Mouse (Mus musculus): Measurements from ENCODE around the gene Tmem184b. TPM values are rescaled to one million over a fixed set of nuclear protein-coding genes. Genes with fewer than 3 reads are reported as not detected.

The Tmem184b gene
- polyA plus RNA-seq, 1 experiment from 2014 or later: 52.7 TPM

DNA sequence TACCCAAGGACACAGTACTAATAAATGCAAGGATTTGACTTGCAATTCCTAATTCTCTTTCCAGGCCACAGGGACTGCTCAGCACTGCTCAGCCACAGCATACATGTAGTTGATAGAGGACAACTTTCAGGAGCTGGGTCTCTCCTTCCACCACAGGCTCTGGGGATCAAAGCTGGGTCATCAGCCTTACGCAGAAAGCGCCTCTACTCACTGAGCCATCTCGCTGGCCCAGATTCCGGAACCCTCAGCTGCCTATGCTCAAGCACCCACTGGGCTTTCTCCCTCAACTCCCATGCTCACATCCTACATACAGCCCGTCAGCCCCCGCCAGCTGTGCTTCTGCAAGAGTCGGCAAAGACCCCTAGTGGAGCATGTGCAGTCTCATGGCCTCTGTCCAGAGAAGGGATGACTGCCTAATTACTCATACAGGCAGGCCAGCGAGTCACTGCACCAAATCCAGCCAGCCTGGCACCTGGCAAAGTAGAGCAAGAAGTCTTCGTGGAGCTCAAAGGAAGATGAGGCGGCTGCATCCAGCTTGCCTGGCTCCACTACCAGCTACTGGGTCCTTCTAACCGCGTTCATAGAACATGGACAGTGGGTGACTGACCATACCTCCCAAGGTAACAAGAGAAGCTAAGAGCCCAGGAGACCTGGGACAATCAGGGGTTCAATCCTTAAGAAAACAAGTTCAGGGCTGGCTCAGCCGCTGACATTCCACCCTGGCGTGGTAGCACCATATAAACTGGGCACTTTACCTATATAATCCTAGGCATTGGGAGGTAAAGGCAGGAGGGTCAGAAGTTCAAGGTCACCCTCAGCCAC, 3.9 kb downstream of the Tmem184b start:
- Histone ChIP-seq H3K4me1 (ENCODE audit: control insufficient read depth, insufficient read depth, low read length) (peaks cover 51% of the 10 kb centered on the region), H3K36me3 (ENCODE audit: control insufficient read depth, insufficient read depth, low read length) (no peaks in the 10 kb centered on the region), H3K27me3 (ENCODE audit: control insufficient read depth, insufficient read depth, low read length) (no peaks in the 10 kb centered on the region), H3K9ac (ENCODE audit: low read length) (no peak overlapping the region), H3K4me3 (replicated peaks; ENCODE audit: low read length) (no peak overlapping the region), H3K27ac (ENCODE audit: low read length) (no peak overlapping the region; the same call in 1 of the 2 replicates), H3K9me3 (replicated peaks; ENCODE audit: control insufficient read depth, low read length) (no peaks in the 10 kb centered on the region), H3K4me2 (ENCODE audit: low read depth, low read length) (no peak overlapping the region)
- WGBS: 68% methylated on average over 14 of the region's 14 CpGs
- no peak for ATAC-seq (ENCODE audit: insufficient read depth, low FRiP score)

DNA sequence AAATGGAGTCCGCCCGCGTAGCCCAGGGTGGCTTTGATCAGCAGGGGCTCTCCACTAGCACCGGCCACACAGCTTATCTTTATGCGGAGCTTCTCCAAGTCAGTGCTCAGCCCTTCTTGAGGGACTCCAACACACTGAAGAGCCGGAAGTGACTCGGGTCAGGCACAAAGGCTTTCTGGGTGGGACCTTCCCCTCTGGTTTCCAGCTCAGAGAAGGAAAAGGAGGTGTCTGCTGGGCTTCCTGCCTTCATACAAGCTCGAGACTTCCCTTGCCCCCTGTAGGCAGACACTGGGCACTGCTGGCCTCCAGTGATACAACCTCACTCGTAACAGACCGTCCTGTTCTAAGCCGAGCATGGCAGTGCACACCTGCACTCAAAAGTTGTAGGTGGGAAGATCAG, 6.6 kb downstream of the Tmem184b start:
- Histone ChIP-seq H3K9me3 (replicated peaks; ENCODE audit: control insufficient read depth, low read length) (no peaks in the 10 kb centered on the region), H3K27ac (ENCODE audit: low read length) (no peak overlapping the region), H3K9ac (ENCODE audit: low read length) (no peak overlapping the region), H3K4me1 (ENCODE audit: control insufficient read depth, insufficient read depth, low read length) (peaks cover 62% of the 10 kb centered on the region), H3K27me3 (ENCODE audit: control insufficient read depth, insufficient read depth, low read length) (no peaks in the 10 kb centered on the region), H3K36me3 (ENCODE audit: control insufficient read depth, insufficient read depth, low read length) (no peaks in the 10 kb centered on the region), H3K4me3 (replicated peaks; ENCODE audit: low read length) (no peak overlapping the region), H3K4me2 (ENCODE audit: low read depth, low read length) (no peak overlapping the region; the same call in 1 of the 2 replicates)
- ATAC-seq (ENCODE audit: insufficient read depth, low FRiP score): no peak
- 77% methylated on average over 11 of the region's 11 CpGs for WGBS

DNA sequence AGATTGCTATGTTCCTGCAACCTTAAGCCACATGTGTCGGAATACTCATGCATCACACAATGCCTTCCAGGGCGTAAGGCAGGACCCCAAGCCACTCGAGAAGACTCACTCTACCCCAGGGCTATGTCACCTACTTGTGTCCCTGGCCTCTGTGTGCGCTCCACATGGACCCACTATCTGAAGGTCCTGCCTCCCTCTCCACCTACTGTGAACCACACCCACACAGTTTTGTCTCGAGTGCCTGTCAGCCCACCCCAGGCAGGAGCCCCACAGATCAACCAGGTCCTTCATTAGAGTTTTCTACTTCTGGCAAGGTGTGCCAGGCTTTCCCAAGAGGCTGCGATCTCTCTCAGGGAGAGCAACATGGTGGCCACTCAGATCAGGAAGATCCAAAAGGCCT, 8.1 kb downstream of the Tmem184b start:
- no peaks in the 10 kb centered on the region for H3K36me3 ChIP-seq (ENCODE audit: control insufficient read depth, insufficient read depth, low read length)
- ATAC-seq (ENCODE audit: insufficient read depth, low FRiP score): no peak
- peaks cover 63% of the 10 kb centered on the region for H3K4me1 ChIP-seq (ENCODE audit: control insufficient read depth, insufficient read depth, low read length)
- H3K4me2 ChIP-seq (ENCODE audit: low read depth, low read length): no peak overlapping the region
- 68% methylated on average over 6 of the region's 6 CpGs for WGBS
- peak overlapping the region; percentile 24; the same call in 1 of the 2 replicates for H3K9ac ChIP-seq (ENCODE audit: low read length)
- H3K27ac ChIP-seq (ENCODE audit: low read length): no peak overlapping the region
- no peak overlapping the region for H3K4me3 ChIP-seq (replicated peaks; ENCODE audit: low read length)
- H3K27me3 ChIP-seq (ENCODE audit: control insufficient read depth, insufficient read depth, low read length): no peaks in the 10 kb centered on the region
- no peaks in the 10 kb centered on the region for H3K9me3 ChIP-seq (replicated peaks; ENCODE audit: control insufficient read depth, low read length)

DNA sequence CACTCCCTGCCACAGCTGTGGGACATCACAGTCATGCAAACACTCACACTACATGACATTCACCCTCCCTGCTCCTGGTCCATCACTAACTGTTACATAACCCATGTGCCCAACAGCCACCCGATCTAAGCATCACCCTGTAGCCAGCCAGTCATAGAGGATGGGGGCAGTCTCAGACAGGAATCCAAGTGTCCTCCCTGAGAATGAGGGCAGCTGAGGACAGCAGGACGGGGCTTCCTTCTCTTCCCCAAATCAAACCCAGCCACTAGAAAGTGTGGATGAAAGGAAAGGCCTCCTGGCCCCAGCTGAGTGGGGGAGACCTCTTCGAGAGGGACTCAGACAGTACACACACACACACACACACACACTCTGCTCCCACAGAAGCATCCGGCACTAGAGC, 8.5 kb downstream of the Tmem184b start:
- H3K4me3 ChIP-seq (replicated peaks; ENCODE audit: low read length): no peak overlapping the region
- no peaks in the 10 kb centered on the region for H3K27me3 ChIP-seq (ENCODE audit: control insufficient read depth, insufficient read depth, low read length)
- H3K9ac ChIP-seq (ENCODE audit: low read length): no peak overlapping the region; the same call in 1 of the 2 replicates
- H3K36me3 ChIP-seq (ENCODE audit: control insufficient read depth, insufficient read depth, low read length): no peaks in the 10 kb centered on the region
- H3K4me1 ChIP-seq (ENCODE audit: control insufficient read depth, insufficient read depth, low read length): peaks cover 61% of the 10 kb centered on the region
- no peak for ATAC-seq (ENCODE audit: insufficient read depth, low FRiP score)
- no peak overlapping the region for H3K27ac ChIP-seq (ENCODE audit: low read length)
- H3K9me3 ChIP-seq (replicated peaks; ENCODE audit: control insufficient read depth, low read length): no peaks in the 10 kb centered on the region
- 41% methylated on average over 4 of the region's 4 CpGs for WGBS
- no peak overlapping the region for H3K4me2 ChIP-seq (ENCODE audit: low read depth, low read length)

DNA sequence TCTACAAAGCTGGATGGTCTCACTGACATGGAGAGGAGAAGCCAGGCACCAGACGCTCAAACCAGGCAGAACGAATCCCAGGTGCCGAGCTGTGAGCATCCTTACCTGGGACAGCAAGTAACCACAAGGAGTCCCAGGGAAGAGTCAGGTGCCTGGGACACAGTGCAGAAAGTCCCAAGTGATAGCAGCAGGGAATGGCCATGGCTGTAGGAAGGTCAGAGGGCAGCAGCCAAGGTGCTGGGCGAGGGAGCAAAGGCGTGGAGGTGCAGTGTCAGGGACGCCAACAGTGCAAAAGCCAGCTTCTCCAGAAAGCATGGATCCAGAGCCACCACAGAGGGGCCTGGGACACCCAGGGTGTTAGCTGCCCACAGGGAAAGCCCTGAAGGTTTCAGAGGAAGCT, 10.3 kb downstream of the Tmem184b start:
- H3K27me3 ChIP-seq (ENCODE audit: control insufficient read depth, insufficient read depth, low read length): no peaks in the 10 kb centered on the region
- H3K36me3 ChIP-seq (ENCODE audit: control insufficient read depth, insufficient read depth, low read length): no peaks in the 10 kb centered on the region
- no peak overlapping the region for H3K4me3 ChIP-seq (replicated peaks; ENCODE audit: low read length)
- no peak for ATAC-seq (ENCODE audit: insufficient read depth, low FRiP score)
- no peak overlapping the region for H3K4me2 ChIP-seq (ENCODE audit: low read depth, low read length)
- peaks cover 65% of the 10 kb centered on the region for H3K4me1 ChIP-seq (ENCODE audit: control insufficient read depth, insufficient read depth, low read length)
- H3K9me3 ChIP-seq (replicated peaks; ENCODE audit: control insufficient read depth, low read length): no peaks in the 10 kb centered on the region
- 84% methylated on average over 6 of the region's 6 CpGs for WGBS
- no peak overlapping the region for H3K27ac ChIP-seq (ENCODE audit: low read length)
- no peak overlapping the region for H3K9ac ChIP-seq (ENCODE audit: low read length)

DNA sequence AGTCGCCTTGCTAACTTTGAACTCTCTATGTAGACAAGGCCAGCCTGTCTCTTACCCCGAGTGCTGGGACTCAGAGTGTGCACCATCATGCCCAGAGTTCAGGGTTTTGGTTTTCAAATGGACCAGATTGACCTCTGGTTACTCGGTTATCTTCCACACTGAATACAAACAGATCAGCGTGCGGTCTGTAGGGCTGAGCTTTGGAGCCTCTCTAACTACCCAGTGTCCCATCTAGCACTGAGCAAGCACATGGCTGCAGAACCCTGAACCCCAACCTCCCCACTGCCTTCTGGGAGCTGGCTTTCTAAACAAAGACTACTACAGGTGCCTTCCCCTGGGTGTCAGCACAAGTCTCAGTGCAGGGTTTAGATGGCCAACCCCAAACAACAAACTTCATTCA, 10.8 kb downstream of the Tmem184b start:
- Histone ChIP-seq H3K4me1 (ENCODE audit: control insufficient read depth, insufficient read depth, low read length) (peaks cover 69% of the 10 kb centered on the region), H3K4me2 (ENCODE audit: low read depth, low read length) (no peak overlapping the region), H3K9ac (ENCODE audit: low read length) (no peak overlapping the region), H3K9me3 (replicated peaks; ENCODE audit: control insufficient read depth, low read length) (no peaks in the 10 kb centered on the region), H3K27me3 (ENCODE audit: control insufficient read depth, insufficient read depth, low read length) (no peaks in the 10 kb centered on the region), H3K36me3 (ENCODE audit: control insufficient read depth, insufficient read depth, low read length) (no peaks in the 10 kb centered on the region), H3K27ac (ENCODE audit: low read length) (peak overlapping the region; percentile 29; the same call in 1 of the 2 replicates), H3K4me3 (replicated peaks; ENCODE audit: low read length) (no peak overlapping the region)
- 75% methylated on average over 5 of the region's 5 CpGs for WGBS
- ATAC-seq (ENCODE audit: insufficient read depth, low FRiP score): no peak

DNA sequence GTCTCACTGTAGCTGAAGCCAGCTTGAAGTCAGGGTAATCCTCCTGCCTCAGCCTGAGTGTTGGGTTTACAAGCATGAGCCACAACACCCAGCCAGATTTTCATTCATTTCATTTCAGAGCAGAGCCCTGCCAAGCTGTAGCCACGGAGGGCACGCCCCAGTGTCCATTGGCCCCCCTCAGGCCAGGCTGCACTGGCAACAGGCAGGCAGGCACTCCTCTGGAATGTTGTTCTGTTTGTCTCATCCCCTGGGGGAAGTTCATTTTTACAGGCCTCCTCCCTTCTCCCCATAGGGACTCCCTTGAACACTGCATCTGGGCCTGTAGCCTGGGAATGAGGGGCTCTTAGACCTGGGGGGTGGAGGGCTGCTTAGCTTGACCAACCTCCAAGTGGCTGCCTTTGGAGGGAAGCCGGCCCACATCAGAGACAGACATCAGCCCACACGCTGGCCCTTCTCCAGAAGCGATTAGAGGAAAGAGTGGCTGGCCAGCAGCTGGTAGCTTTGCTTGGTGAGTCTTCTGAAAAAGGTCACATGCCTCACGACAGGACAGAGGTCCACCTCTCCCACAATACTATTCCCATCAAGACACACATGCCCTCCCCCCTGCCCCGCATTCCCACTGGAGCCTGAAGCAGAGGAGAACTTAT, 11.8 kb downstream of the Tmem184b start:
- H3K4me1 ChIP-seq (ENCODE audit: control insufficient read depth, insufficient read depth, low read length): peaks cover 69% of the 10 kb centered on the region

DNA sequence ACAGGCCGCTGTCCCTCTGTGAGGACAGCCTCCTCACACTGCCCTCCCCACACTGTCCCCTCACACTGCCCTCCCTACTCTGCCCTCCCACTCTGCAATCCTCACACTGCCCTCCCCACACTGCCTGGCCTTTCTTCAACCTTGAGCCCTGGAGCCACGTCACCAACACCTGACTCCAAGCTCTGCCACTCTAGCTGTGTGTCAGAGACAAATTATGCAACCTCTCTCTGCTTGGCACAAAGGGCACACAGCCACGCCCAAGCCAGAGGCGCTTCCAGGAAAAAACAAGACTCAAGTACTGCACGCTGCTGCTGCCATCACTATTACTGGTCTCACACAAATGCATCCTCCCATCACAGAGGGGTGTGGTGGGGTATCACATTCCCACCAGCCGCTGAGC, 12.9 kb downstream of the Tmem184b start:
- ATAC-seq (ENCODE audit: insufficient read depth, low FRiP score): peak; percentile 27; the same call in 1 of the 2 replicates
- peaks cover 64% of the 10 kb centered on the region for H3K4me1 ChIP-seq (ENCODE audit: control insufficient read depth, insufficient read depth, low read length)
- H3K4me3 ChIP-seq (replicated peaks; ENCODE audit: low read length): no peak overlapping the region
- H3K9ac ChIP-seq (ENCODE audit: low read length): no peak overlapping the region
- H3K36me3 ChIP-seq (ENCODE audit: control insufficient read depth, insufficient read depth, low read length): no peaks in the 10 kb centered on the region
- 77% methylated on average over 6 of the region's 6 CpGs for WGBS
- no peak overlapping the region for H3K4me2 ChIP-seq (ENCODE audit: low read depth, low read length)
- H3K27ac ChIP-seq (ENCODE audit: low read length): no peak overlapping the region
- no peaks in the 10 kb centered on the region for H3K9me3 ChIP-seq (replicated peaks; ENCODE audit: control insufficient read depth, low read length)
- H3K27me3 ChIP-seq (ENCODE audit: control insufficient read depth, insufficient read depth, low read length): no peaks in the 10 kb centered on the region

More for the DNA sequence above, 11.8 kb downstream of the Tmem184b start:
- no peak overlapping the region for H3K4me2 ChIP-seq (ENCODE audit: low read depth, low read length)
- no peaks in the 10 kb centered on the region for H3K9me3 ChIP-seq (replicated peaks; ENCODE audit: control insufficient read depth, low read length)
- H3K36me3 ChIP-seq (ENCODE audit: control insufficient read depth, insufficient read depth, low read length): no peaks in the 10 kb centered on the region
- 24% methylated on average over 7 of the region's 7 CpGs for WGBS
- no peak overlapping the region for H3K9ac ChIP-seq (ENCODE audit: low read length)
- no peaks in the 10 kb centered on the region for H3K27me3 ChIP-seq (ENCODE audit: control insufficient read depth, insufficient read depth, low read length)
- H3K4me3 ChIP-seq (replicated peaks; ENCODE audit: low read length): no peak overlapping the region
- peak; percentile 23; the same call in 1 of the 2 replicates for ATAC-seq (ENCODE audit: insufficient read depth, low FRiP score)
- H3K27ac ChIP-seq (ENCODE audit: low read length): peak overlapping the region; percentile 45; the same call in 1 of the 2 replicates

DNA sequence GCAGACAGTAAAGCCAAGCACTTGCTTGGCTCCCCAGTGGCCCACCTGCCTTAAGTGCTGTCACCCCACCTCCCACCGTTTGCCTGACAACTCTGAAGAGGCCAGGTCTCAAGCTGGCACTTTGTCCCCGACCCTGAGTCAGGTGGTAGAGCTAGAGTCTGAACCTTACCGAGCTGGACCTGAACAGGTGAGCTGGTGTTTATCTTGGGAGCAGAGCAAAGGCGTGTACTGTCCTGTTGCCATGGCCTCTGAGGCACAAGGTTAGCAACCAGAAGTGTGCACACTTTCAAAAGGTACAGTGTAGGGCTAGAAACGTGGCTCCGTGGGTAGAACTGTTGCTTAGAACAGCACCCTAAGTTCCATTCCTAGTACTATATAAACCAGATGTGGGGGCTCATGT, 15.2 kb downstream of the Tmem184b start:
- Histone ChIP-seq H3K27ac (ENCODE audit: low read length) (peak overlapping the region; percentile 60), H3K4me3 (replicated peaks; ENCODE audit: low read length) (no peak overlapping the region), H3K4me2 (ENCODE audit: low read depth, low read length) (no peak overlapping the region), H3K9ac (ENCODE audit: low read length) (no peak overlapping the region), H3K9me3 (replicated peaks; ENCODE audit: control insufficient read depth, low read length) (no peaks in the 10 kb centered on the region), H3K36me3 (ENCODE audit: control insufficient read depth, insufficient read depth, low read length) (no peaks in the 10 kb centered on the region), H3K27me3 (ENCODE audit: control insufficient read depth, insufficient read depth, low read length) (no peaks in the 10 kb centered on the region), H3K4me1 (ENCODE audit: control insufficient read depth, insufficient read depth, low read length) (peaks cover 47% of the 10 kb centered on the region)
- WGBS: 45% methylated on average over 6 of the region's 6 CpGs
- ATAC-seq (ENCODE audit: insufficient read depth, low FRiP score): peak; percentile 57

Data from stomach, embryonic 16.5 days (tissue).